Mouse (Mus musculus) thymus, adult 2 months (tissue): ENCODE measurements at regions not wholly inside any gene's neighbourhood (a gene's known extent, or its start where the extent isn't known, plus 50 kb on each side); places are given as distances from the start of the nearest gene placed in this dataset.

Experiments
- CTCF ChIP-seq: fragments of 200-500 bp; IDR thresholded peaks from 2 replicates; pipeline ENCODE4 v1.5.1; 2012; ENCODE audit warnings: mild to moderate bottlenecking, control low read depth, low read length, moderate library complexity, borderline replicate concordance; ENCODE audit not compliant: control insufficient read depth, poor library complexity, insufficient read depth; ENCODE audit errors: extremely low read depth
- POLR2A ChIP-seq: fragments of 200-500 bp; IDR thresholded peaks from 2 replicates; pipeline ENCODE4 v1.6.1; 2012; ENCODE audit warnings: mild to moderate bottlenecking, low read length, control low read depth, moderate library complexity; ENCODE audit not compliant: control insufficient read depth, poor library complexity, insufficient read depth; ENCODE audit errors: extremely low read depth

- no peak for TF ChIP-seq CTCF
- no peak for TF ChIP-seq POLR2A
These were observed 824.6 kb downstream of the Basp1 start for GRCm38 (mm10) chr15:24588943-24589342.
